Mouse (Mus musculus): ENCODE data around the gene Dis3l2. TPM values are rescaled to one million over a fixed set of nuclear protein-coding genes. Genes with fewer than 3 reads are reported as not detected.

The Dis3l2 gene
- polyA plus RNA-seq, 1 experiment from 2014 or later, result 13.5 TPM

DNA sequence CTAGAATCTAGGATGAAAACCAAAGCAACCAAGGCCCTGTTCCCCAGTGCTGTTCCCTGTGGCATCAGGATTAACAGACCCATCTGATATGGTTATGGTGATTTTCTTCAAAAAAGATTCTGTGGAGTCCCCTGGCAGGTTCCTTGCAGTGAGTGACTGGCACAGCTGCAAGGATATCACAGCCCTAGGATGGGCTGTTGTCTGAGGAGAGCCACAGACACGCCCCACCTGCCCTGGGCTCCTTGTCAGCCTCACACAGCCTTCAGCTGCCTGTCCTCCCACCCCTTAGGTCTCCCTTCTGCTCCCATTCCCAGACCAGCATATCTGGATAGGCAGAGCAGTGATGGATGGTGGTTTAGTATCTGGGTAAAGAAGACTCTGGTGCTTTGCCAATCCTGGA is 347.1 kb downstream of the Dis3l2 start:
- H3K27me3 ChIP-seq (replicated peaks; ENCODE audit: insufficient read depth, low read length), result no peaks in the 10 kb centered on the region
- no peak overlapping the region for H3K4me3 ChIP-seq (ENCODE audit: low read depth, low read length)
- no peak for ATAC-seq
- no peaks in the 10 kb centered on the region for H3K9me3 ChIP-seq (ENCODE audit: low read length)
- no peak overlapping the region for H3K9ac ChIP-seq (replicated peaks; ENCODE audit: low read depth)
- 60% methylated on average over 1 of the region's 1 CpGs for WGBS
- H3K4me1 ChIP-seq (ENCODE audit: insufficient read depth, low read depth, low read length), result no peaks in the 10 kb centered on the region
- no peak for TF ChIP-seq CTCF (IDR thresholded peaks at IDR 0.05)
- TF ChIP-seq EP300 (IDR thresholded peaks at IDR 0.05), result no peak
- no peak for DNase-seq (ENCODE audit: low spot score)
- H3K4me2 ChIP-seq (replicated peaks; ENCODE audit: low read depth, low read length), result no peak overlapping the region
- H3K27ac ChIP-seq (ENCODE audit: low read length), result no peak overlapping the region
- 0 out of 2 replicates have a peak, but pooled peaks cover 9% of the 10 kb centered on the region for H3K36me3 ChIP-seq (ENCODE audit: insufficient read depth, low read length)

DNA sequence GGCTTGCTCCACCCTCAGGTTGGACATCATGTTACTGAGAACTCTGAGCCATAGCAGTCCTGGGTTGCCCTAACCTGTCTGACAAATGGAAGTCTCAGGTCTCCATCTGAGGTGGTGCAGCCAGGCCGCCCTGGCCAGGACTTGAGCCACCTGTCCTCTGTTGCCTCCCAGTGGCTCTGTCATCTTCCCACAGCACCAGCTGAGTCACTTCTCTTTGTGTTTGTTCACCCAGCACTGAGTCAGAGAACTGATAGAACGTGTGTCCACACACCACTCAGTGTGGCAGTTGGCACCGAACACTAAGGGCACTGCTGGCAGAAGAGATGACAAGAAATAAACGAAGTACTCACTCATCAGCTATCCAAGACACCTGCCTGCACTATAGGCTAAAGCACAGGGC is 347.8 kb downstream of the Dis3l2 start:
- Histone ChIP-seq H3K4me1 (ENCODE audit: insufficient read depth, low read depth, low read length) (no peaks in the 10 kb centered on the region), H3K4me3 (ENCODE audit: low read depth, low read length) (no peak overlapping the region), H3K9ac (replicated peaks; ENCODE audit: low read depth) (no peak overlapping the region), H3K9me3 (ENCODE audit: low read length) (no peaks in the 10 kb centered on the region), H3K27ac (ENCODE audit: low read length) (no peak overlapping the region), H3K27me3 (replicated peaks; ENCODE audit: insufficient read depth, low read length) (no peaks in the 10 kb centered on the region), H3K36me3 (ENCODE audit: insufficient read depth, low read length) (0 out of 2 replicates have a peak, but pooled peaks cover 9% of the 10 kb centered on the region), H3K4me2 (replicated peaks; ENCODE audit: low read depth, low read length) (no peak overlapping the region)
- ATAC-seq (no peak), DNase-seq (ENCODE audit: low spot score) (no peak)
- TF ChIP-seq EP300 (IDR thresholded peaks at IDR 0.05) (no peak), CTCF (IDR thresholded peaks at IDR 0.05) (no peak)
- 74% methylated on average over 4 of the region's 4 CpGs for WGBS

DNA sequence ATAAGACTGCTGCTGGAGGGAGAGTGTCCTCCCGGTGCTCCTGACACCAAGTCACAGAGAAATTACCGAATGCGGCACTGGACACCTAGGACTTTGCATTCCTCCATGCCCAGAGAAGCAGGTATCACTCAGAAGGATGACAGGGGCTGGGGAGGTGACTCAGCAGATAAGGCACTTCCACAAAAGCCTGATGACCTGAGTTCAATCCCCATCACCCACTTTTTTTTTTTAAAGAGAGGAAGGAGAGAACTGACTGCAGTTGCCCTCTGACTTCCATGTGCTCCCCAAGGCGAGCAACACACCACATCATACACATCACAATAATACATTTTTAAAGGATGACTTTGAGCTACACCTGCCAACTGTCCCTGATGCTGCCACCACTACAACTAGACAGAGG is 353.5 kb downstream of the Dis3l2 start:
- no peak for DNase-seq (ENCODE audit: low spot score)
- Histone ChIP-seq H3K4me1 (ENCODE audit: insufficient read depth, low read depth, low read length) (no peaks in the 10 kb centered on the region), H3K4me2 (replicated peaks; ENCODE audit: low read depth, low read length) (no peak overlapping the region), H3K27ac (ENCODE audit: low read length) (no peak overlapping the region), H3K9ac (replicated peaks; ENCODE audit: low read depth) (no peak overlapping the region), H3K4me3 (ENCODE audit: low read depth, low read length) (no peak overlapping the region), H3K9me3 (ENCODE audit: low read length) (no peaks in the 10 kb centered on the region), H3K27me3 (replicated peaks; ENCODE audit: insufficient read depth, low read length) (no peaks in the 10 kb centered on the region), H3K36me3 (ENCODE audit: insufficient read depth, low read length) (no peaks in the 10 kb centered on the region)
- no peak for ATAC-seq
- 71% methylated on average over 4 of the region's 4 CpGs for WGBS
- TF ChIP-seq EP300 (IDR thresholded peaks at IDR 0.05) (no peak), CTCF (IDR thresholded peaks at IDR 0.05) (no peak)

DNA sequence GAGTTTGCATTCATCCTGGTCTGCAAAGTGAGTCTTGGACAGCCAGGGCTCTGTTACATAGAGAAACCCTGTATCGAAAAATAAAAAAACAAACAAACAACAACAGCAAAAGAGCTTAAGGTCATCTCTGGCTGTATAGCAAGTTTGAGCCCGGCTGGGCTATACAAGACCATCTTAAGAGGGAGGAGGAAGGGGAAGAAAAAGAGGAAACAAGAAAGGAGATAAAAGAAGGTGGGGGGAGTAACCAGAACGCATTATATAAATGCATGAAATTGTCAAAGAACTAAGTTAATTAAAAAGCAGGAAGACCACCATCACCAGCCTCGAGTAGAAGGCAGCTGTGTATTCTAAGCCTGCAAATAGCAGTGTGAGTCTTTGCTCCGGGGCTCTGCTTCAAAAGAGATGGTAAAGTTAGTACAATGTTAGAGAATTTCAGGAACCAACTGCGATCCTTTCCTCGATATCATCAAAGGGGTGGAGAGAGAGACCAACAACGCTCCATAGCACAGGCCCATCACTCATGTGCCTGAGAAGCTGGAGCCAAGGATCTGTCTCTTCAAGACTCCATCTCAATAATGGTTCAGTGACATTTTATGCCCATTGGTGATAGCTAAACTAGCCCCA is 355.5 kb downstream of the Dis3l2 start:
- H3K4me2 ChIP-seq (replicated peaks; ENCODE audit: low read depth, low read length), result no peak overlapping the region
- no peaks in the 10 kb centered on the region for H3K36me3 ChIP-seq (ENCODE audit: insufficient read depth, low read length)
- H3K9ac ChIP-seq (replicated peaks; ENCODE audit: low read depth), result no peak overlapping the region
- WGBS, result 69% methylated on average over 8 of the region's 8 CpGs
- H3K27ac ChIP-seq (ENCODE audit: low read length), result no peak overlapping the region
- DNase-seq (ENCODE audit: low spot score) (no peak), ATAC-seq (no peak)
- H3K9me3 ChIP-seq (ENCODE audit: low read length), result no peaks in the 10 kb centered on the region
- TF ChIP-seq CTCF (IDR thresholded peaks at IDR 0.05) (no peak), EP300 (IDR thresholded peaks at IDR 0.05) (no peak)
- H3K4me3 ChIP-seq (ENCODE audit: low read depth, low read length), result no peak overlapping the region
- H3K27me3 ChIP-seq (replicated peaks; ENCODE audit: insufficient read depth, low read length), result no peaks in the 10 kb centered on the region
- H3K4me1 ChIP-seq (ENCODE audit: insufficient read depth, low read depth, low read length), result no peaks in the 10 kb centered on the region

DNA sequence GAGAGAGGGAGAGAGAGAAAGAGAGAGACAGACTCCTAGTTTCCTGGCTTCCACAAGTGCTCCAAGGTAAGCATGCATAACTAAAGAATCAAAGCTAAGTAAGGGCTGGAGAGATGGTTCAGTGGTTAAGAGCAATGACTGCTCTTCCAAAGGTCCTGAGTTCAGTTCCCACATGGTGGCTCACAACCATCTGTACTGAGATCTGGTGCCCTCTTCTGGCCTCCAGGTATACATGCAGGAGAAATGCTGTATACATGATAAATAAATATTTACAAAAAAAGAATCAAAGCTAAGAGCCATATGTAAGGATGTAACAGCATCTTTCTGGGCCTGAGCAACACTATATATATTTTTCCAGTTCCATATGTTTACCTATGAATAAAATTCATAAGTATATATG is 357.3 kb downstream of the Dis3l2 start:
- no peak for DNase-seq (ENCODE audit: low spot score)

DNA sequence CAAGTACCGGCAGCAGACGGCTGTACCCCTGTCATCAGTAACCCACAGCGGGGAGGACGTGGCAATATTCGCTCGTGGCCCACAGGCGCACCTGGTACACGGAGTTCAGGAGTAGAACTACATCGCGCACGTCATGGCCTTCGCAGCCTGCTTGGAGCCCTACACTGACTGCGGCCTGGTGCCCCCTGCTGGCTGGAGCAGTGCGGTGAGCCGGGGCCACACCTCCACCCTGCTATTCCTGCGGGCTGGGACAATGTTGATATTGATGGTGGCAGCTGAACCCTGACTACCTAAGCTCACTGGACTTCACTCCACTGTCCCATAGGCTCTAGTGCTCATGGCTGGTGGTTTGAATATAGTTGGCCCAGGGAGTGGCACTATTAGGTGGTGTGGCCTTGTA is 367.1 kb downstream of the Dis3l2 start:
- Histone ChIP-seq H3K4me2 (replicated peaks; ENCODE audit: low read depth, low read length) (no peak overlapping the region), H3K27ac (ENCODE audit: low read length) (no peak overlapping the region), H3K27me3 (replicated peaks; ENCODE audit: insufficient read depth, low read length) (no peaks in the 10 kb centered on the region), H3K9ac (replicated peaks; ENCODE audit: low read depth) (no peak overlapping the region), H3K4me1 (ENCODE audit: insufficient read depth, low read depth, low read length) (no peaks in the 10 kb centered on the region), H3K4me3 (ENCODE audit: low read depth, low read length) (no peak overlapping the region), H3K36me3 (ENCODE audit: insufficient read depth, low read length) (no peaks in the 10 kb centered on the region), H3K9me3 (ENCODE audit: low read length) (no peaks in the 10 kb centered on the region)
- TF ChIP-seq EP300 (IDR thresholded peaks at IDR 0.05) (no peak), CTCF (IDR thresholded peaks at IDR 0.05) (peak; percentile 77)
- DNase-seq (ENCODE audit: low spot score) (peak; percentile 24), ATAC-seq (peak; percentile 35; the same call in 1 of the 2 replicates)
- WGBS, result 44% methylated on average over 16 of the region's 16 CpGs

More for the DNA sequence above, 357.3 kb downstream of the Dis3l2 start:
- Histone ChIP-seq H3K27me3 (replicated peaks; ENCODE audit: insufficient read depth, low read length) (no peaks in the 10 kb centered on the region), H3K36me3 (ENCODE audit: insufficient read depth, low read length) (no peaks in the 10 kb centered on the region), H3K9me3 (ENCODE audit: low read length) (no peaks in the 10 kb centered on the region), H3K4me3 (ENCODE audit: low read depth, low read length) (no peak overlapping the region), H3K4me2 (replicated peaks; ENCODE audit: low read depth, low read length) (no peak overlapping the region), H3K9ac (replicated peaks; ENCODE audit: low read depth) (no peak overlapping the region), H3K4me1 (ENCODE audit: insufficient read depth, low read depth, low read length) (no peaks in the 10 kb centered on the region), H3K27ac (ENCODE audit: low read length) (no peak overlapping the region)
- no peak for ATAC-seq
- TF ChIP-seq CTCF (IDR thresholded peaks at IDR 0.05) (peak; percentile 14; the same call in 1 of the 2 replicates), EP300 (IDR thresholded peaks at IDR 0.05) (no peak)

DNA sequence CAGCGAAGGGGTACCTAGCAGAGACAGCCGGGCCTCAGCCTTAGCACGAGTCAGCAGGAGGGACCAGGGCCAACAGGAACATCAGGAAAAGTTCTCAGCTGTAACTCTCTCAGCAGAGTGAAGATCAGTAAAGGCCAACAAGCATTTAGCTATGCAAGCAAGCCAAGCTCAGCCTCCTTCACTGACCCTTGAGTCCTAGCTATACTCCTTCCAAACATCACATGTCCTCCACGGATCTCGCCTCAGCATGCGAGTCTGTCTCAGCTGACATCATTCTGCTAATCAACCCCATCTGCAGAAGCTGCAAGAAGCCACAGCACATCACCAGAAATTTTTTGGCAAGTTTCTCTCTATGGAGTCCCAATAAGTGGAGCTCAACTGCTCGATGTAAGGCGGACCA is 370.2 kb downstream of the Dis3l2 start:
- 76% methylated on average over 8 of the region's 8 CpGs for WGBS
- Histone ChIP-seq H3K4me1 (ENCODE audit: insufficient read depth, low read depth, low read length) (no peaks in the 10 kb centered on the region), H3K36me3 (ENCODE audit: insufficient read depth, low read length) (no peaks in the 10 kb centered on the region), H3K4me3 (ENCODE audit: low read depth, low read length) (no peak overlapping the region), H3K27ac (ENCODE audit: low read length) (no peak overlapping the region), H3K27me3 (replicated peaks; ENCODE audit: insufficient read depth, low read length) (no peaks in the 10 kb centered on the region), H3K9ac (replicated peaks; ENCODE audit: low read depth) (no peak overlapping the region), H3K4me2 (replicated peaks; ENCODE audit: low read depth, low read length) (no peak overlapping the region), H3K9me3 (ENCODE audit: low read length) (no peaks in the 10 kb centered on the region)
- ATAC-seq (no peak), DNase-seq (ENCODE audit: low spot score) (no peak)
- TF ChIP-seq EP300 (IDR thresholded peaks at IDR 0.05) (no peak), CTCF (IDR thresholded peaks at IDR 0.05) (no peak)

Data from lung, postnatal 0 days (tissue).